Mouse (Mus musculus): ENCODE data around the gene Tescl.

The Tescl gene

GRCm38 (mm10) chr7:24333304-24333986, at the start of gene Tescl:
Gene Tescl (minus strand): TSS chr7:24333936.
- DNase-seq (ENCODE audit: low spot score in 2 of 2) = peak in 1 of 2 experiments; percentile 9

DNA sequence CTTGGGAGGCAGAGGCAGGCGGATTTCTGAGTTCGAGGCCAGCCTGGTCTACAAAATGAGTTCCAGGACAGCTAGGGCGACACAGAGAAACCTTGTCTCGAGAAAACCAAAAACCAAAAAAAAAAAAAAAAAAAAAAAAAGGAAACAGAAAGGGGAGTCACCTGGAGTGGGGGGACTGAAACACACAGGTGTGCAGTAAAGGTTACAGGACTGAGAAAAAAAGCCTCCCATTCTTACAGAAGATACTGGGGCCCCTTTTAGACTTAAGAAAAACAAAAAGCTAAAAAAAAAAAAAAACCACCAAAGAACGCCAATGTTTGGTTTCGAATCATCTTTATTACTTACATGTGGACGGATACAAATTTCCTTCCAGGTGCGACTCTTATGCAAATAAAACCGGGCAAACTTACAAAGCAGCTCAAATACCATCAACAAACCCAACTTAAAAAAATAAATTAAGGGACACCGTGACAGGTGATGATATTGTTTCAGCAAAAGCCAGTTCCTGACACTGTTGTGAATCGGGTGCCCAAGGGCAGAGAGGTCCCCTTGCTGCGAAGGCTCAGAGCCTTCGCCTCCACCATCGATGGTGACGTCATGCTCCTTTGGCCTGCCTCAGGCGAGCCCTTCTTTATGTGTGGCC, 49.1 kb upstream of the Tescl start:
- no peak for DNase-seq (ENCODE audit: low spot score in 2 of 2)

DNA sequence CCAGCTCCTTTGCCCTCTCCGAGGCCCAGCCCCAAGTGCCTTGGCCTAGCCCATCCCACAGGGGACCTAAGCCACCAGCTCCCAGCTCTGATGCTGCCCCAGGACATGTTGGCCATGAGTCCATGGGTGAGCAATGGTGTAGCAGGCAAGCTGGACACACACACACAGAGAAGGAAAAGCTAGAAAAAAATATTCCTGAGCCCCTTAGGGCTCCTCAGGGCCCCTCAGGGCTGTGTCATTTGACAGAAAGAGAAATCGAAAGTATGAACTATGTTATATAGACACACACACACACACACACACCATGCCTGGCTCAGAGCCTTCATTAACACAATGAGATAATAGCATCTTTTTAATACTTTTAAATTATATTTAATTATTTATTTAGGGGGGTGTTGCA, 46.6 kb upstream of the Tescl start:
- no peak for DNase-seq (ENCODE audit: low spot score in 2 of 2)

DNA sequence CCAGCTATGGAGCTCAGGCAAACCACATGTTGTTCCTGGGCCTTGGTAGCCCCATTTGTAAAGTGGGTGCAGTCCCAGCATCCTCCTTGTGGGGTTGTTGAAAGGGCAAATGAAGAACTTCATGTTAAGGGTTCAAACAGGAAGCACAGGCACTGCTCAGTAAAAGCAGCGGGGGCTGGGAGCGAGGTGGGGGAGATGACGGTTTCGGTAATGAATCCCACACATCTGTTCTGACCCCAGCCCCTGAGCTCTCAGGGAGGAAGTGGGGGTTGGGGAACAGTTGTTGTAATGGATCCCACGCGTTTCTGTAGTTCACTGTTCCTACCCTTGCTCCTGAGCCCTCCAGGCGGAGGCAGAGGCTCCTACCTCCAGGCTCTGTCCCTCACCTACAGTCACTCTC, 46.2 kb upstream of the Tescl start:
- DNase-seq (ENCODE audit: low spot score in 2 of 2) = no peak

DNA sequence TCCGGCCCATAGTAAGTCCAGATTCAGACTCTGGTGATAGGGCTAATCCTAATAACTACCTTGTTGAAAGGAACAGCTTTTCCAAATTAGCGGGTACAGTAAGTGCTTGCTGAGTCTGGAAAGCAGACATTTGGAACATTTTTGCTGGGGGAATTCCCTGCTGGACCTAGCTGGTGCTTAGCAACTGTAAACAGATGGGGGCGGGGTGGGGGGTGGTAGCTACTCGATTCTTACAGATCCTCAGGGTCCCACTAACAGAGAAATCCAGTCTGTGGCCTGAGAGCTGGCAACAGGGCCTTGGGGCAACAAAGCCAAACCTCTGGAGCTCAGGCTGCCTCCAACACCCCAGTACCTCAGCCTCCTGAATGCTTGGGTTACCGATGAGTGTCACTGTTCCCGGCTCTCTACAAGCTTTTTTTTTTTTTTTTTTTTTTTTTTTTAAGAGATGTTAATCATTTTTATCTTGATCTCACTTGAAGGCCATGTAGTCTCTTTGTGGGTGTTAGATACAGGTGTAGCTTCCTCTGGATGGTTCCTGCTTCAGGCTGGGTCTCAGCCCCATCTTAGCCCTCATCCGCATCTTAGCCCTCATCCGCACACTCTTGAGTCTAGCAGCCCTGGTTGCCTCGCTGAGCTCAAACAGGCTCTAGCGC, 44.4 kb upstream of the Tescl start:
- DNase-seq (ENCODE audit: low spot score in 2 of 2) = no peak

DNA sequence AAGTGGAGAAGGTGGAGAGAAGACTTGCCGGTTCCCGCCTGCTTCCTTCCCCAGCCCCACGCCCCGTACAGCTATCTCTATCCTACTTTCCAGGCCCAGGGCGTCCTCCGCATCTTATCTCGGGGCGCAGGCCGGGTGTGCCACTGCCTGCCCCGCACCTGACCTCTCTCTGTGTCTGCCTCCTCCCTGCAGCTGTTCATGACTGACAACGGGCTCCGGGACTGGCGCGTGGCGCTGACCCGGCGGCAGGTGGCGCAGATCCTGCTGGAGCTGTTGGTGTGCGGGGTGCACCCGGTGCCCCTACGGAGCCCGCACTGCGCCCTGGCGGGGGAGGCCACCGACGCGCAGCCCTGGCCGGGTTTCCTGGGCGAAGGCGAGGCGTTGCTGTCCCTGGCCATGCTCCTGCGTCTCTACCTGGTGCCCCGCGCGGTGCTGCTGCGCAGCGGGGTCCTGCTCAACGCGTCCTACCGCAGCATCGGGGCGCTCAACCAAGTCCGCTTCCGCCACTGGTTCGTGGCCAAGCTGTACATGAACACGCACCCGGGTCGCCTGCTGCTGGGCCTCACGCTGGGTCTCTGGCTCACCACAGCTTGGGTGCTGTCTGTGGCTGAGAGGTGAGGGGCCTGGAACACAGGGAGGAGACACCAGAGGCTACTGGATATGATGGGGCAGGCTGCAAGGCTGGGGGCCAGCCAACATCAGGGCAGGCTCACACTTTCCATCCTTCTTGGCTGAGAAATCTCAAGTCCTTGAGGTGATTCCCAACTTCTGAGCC, 43.5 kb upstream of the Tescl start:
- peak in 1 of 2 experiments; percentile 71 for DNase-seq (ENCODE audit: low spot score in 2 of 2)

- no peak for DNase-seq (ENCODE audit: low spot score in 2 of 2)
These were observed 42.7 kb upstream of the Tescl start for GRCm38 (mm10) chr7:24376456-24376855.

- no peak for DNase-seq (ENCODE audit: low spot score in 2 of 2)
These were observed 40.0 kb upstream of the Tescl start for GRCm38 (mm10) chr7:24373538-24374379.

DNA sequence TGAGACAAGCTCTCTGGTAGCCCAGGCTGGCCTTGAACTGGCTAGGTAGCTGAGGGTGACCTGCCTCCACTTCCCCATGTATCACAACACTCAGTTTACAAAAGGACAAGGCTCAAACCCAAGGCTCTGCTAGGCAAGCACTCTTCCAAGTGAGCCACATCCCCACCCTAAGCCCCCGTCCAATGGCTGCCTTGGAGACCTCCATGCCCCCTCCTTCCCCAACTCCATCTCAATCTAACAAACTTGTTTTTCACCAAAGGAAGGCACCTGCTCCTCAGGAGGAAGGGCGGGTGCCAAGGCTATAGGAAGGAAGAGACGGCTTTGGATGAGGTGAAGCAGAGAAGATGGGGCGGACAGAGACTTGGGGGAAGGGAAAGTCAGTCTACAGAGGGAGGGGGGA, 39.0 kb upstream of the Tescl start:
- no peak for DNase-seq (ENCODE audit: low spot score in 2 of 2)

DNA sequence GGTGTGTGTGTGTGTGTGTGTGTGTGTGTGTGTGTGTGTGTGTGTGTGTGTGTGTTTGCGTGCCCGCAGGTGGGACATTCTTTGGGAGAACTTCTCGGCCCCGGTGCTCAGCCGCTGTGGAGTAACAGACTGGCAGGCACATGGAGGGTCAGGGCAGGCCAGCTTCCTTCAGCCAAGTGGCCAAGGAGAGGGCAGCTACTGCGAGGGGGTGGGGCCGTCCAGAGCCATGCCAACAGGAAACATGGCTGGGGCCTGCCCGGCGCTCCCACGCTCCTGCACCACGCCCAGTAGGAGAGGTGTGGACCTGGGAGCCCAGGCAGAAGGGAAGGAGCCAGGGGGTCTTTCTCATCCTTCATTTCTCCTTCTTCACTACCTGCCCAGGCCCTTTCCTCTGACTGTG, 38.6 kb upstream of the Tescl start:
- DNase-seq (ENCODE audit: low spot score in 2 of 2) = peak in 1 of 2 experiments; percentile 67

- no peak for DNase-seq (ENCODE audit: low spot score in 2 of 2)
These were observed 38.0 kb upstream of the Tescl start for GRCm38 (mm10) chr7:24371809-24372145.

DNA sequence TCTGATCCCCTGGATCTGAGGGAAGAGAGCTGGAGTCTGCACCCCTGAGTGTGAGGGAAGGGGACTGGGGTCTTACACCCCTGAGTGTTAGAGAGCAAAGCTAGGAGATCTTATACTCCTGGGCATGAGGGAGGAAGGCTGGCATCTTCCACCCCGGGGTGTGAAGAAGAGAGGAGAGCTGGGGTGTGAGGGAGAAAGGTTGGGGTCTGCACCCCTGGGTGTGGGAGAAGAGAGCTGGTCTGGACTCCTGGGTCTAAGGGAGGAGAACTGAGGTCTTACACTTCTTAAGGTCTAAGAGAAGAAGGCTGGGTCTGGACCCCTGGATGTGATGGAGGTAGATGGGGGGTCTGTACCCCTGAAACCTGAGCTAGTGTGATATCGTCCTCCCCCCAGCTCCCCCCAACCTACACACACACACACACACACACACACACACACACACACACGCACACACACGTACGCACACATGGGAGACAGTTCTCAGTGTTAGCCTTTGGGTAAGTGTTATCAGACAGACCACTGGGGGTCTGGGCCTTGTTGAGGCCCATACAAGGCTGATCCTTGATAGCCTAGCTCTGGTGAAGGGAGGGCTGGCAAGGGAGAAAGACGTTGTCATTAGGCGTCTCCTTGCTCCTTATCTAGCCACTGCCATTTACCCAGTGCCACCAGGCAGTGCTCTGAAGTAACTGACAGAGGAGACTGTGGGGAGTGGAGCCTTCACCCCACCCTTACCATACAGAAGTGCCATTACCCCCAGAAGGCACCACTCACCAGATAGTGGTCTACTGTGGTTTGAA, 37.5 kb upstream of the Tescl start:
- DNase-seq (ENCODE audit: low spot score in 2 of 2) = no peak

DNA sequence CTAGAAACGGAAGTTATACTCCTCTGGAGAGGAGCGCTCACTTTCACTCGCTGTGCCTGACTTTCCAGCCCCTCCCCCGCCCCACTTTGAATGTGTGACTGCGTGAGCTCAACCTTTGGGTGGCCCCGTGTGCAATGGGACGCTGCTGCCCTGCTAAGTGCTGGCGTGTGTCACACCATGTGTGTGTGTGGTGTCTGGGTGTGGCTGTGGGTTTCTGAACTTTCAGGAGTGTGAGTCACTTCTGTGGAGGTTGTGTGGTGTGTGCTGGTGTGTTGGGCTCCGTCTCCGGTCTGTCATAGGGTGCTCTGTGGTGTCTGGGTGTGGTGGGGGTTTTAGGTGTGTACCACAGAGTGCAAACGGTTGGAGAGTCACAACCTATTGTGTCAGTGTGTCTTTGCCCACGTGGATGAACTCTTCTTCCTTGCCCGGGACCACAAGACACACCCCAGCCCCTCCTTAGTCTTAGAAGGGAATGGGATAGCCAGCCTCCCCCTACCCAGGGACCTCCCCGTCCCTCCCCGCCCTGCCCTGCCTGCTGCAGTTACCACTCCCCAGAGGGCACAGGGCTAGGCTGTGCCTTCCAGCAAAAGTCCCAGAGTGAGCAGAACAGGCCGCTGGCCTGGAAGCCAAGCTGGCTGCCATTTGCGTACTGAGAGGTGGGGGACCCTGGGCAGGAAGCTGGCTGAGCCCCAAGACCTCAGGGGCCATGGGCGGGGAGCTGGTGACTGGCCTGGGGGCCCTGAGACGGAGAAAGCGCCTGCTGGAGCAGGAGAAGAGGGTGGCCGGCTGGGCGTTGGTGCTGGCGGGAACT, 36.2 kb upstream of the Tescl start, which contains the start of gene Kcnn4:
Kcnn4 (plus strand) TSS at position 533 of the 811 bp plus-strand sequence.
- no peak for DNase-seq (ENCODE audit: low spot score in 2 of 2)

- DNase-seq (ENCODE audit: low spot score in 2 of 2) = no peak
These were observed 35.2 kb upstream of the Tescl start for GRCm38 (mm10) chr7:24368946-24369345.

DNA sequence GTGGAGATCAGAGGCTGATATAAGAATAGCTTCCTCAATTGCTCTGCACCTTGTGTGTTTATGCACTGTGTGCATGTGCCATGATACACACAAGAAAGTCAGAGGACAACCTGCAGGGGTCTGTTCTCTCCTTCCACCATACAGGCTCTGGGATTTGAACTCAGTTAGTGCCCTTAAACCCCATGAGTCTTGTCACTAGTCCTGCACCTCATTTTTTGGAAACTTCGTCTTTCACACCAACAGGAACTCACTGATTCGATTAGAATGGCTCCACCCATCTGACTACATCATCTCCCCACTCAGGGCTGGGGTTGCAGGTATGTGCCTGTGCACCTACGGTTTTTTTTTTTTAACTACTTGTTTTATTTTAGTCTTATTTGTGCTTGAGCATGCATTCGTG, 34.5 kb upstream of the Tescl start:
- no peak for DNase-seq (ENCODE audit: low spot score in 2 of 2)

DNA sequence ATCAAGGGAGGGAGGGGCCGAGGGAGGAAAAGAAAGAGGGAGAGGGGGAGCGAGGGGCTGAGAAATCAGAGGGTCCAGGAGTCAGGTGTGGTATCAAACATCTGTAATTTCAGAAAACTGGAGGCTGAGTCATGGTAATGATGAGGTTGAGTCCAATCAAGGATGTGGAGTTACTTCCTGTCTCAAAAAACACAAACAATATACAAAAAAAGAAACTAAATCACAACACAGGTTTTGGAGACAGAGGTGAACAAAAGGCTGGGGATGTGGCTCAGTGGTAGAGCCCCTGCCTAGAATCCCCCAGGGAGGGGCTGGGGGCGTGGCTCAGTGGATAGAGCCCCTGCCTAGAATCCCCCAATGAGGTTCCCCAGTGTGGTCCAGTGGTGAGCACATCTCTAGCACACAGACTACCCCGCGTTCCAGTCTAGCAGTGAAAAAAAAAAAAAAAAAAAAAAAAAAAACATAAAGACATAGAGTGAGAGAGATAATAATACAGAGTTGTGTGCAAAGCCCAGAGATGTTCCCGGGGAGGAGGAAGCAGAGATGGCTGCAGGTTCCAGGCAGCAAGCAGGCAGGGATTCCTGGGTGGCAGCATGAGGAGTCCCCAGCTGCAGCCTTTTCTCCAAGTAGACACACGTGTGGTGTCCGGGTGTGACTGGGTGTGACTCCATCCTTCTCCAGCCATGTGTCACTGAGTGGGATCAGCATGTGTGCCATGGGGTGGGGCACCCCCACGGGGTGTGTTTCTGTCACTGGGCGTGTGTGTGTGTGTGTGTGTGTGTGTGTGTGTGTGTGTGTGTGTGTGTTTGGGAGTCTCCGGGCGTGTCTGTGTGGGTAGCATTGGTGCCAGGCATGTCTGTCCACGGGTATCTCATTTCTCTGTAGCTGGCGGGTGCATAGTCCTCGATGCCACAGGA, 33.2 kb upstream of the Tescl start:
- no peak for DNase-seq (ENCODE audit: low spot score in 2 of 2)

DNA sequence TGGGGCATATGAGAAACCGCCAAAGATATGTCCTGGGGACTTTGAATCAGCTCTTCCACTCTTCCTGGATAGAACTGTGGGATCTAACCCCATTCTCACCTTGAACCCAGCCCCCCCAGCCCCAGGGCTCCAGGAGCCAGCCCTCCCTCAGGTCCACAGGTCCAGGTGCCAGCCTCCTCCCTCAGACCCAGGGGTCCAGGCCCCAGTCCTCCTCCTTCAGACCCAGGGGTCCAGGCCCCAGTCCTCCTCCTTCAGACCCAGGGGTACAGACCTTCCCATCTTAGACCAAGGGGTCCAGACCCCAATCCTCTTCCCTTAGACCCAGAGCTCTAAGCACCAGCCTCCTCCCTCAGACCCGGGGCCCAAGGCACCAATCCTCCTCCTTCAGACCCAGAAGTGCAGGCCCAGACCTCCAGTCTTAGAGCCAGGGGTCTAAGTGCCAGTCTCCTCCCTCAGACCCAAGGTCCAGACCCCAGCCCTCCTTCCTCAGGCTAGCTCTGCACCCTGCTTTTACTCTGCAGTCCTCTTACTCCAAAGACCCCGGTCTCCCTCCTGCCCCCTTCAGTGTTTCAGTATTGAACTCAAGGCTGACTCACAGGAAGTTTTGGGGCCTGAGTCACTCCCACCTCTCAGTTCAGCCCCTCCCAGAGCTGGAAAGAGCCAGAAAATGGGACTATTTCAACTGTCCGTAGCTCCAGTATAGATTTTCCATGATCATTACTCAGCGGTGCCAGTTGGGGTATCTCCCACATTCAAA, 31.7 kb upstream of the Tescl start:
- no peak for DNase-seq (ENCODE audit: low spot score in 2 of 2)

GRCm38 (mm10) chr7:24364827-24365226, 31.1 kb upstream of the Tescl start:
- DNase-seq (ENCODE audit: low spot score in 2 of 2) = peak; percentile 79 to 84

All from urinary bladder, postnatal 36 days (tissue).